Mouse (Mus musculus) embryo, embryonic 11 days (tissue): ENCODE measurements at regions not wholly inside any gene's neighbourhood (a gene's known extent, or its start where the extent isn't known, plus 50 kb on each side); places are given as distances from the start of the nearest gene placed in this dataset.

Source experiments
- DNase-seq: peaks from one replicate; pipeline ENCODE4 v3.0.0-alpha.2; 2015

GRCm38 (mm10) chrX:86490309-86490708 lies 185.4 kb upstream of the Mageb4 start:
- peak; percentile 10 for DNase-seq
